Mouse (Mus musculus) heart, embryonic 16.5 days (tissue): Measurements from ENCODE around the gene Pla2g4a. TPM values are rescaled to one million over a fixed set of nuclear protein-coding genes. Genes with fewer than 3 reads are reported as not detected.
A peak's percentile ranks its signal among the peaks of the same experiment; 100 is the strongest.

ENCODE experiments used
- ATAC-seq: fragments of 200-750 bp; cut with Nextera tagmentation; replicated peaks from 2 replicates; pipeline ENCODE4 v1.8.0; 2017; ENCODE audit warnings: moderate number of reproducible peaks; ENCODE audit not compliant: insufficient read depth, low FRiP score; ENCODE audit errors: extremely low read depth
- H3K27ac ChIP-seq: fragments of 300-500 bp; sonication (generic); 2 replicates; pipeline ENCODE4 v1.5.1; 2014; ENCODE audit warnings: mild to moderate bottlenecking, low read length, control low read depth, moderate library complexity
- H3K27me3 ChIP-seq: fragments of 300-500 bp; sonication (generic); 2 replicates; pipeline ENCODE4 v1.6.1; 2014; ENCODE audit warnings: low read length, mixed read lengths; ENCODE audit not compliant: control insufficient read depth, insufficient read depth
- H3K36me3 ChIP-seq: fragments of 300-500 bp; sonication (generic); 2 replicates; pipeline ENCODE4 v1.6.1; 2014; ENCODE audit not compliant: control insufficient read depth, insufficient read depth
- H3K4me1 ChIP-seq: fragments of 300-500 bp; sonication (generic); 2 replicates; pipeline ENCODE4 v1.6.1; 2014; ENCODE audit warnings: low read length, mixed read lengths; ENCODE audit not compliant: control insufficient read depth, insufficient read depth
- H3K4me2 ChIP-seq: fragments of 300-500 bp; sonication (generic); 2 replicates; pipeline ENCODE4 v1.6.1; 2014; ENCODE audit warnings: low read depth, mild to moderate bottlenecking, control low read depth, low read length
- H3K4me3 ChIP-seq: fragments of 300-500 bp; sonication (generic); 2 replicates; pipeline ENCODE4 v1.5.1; 2014; ENCODE audit warnings: mild to moderate bottlenecking, control low read depth, low read length
- H3K9ac ChIP-seq: fragments of 300-500 bp; sonication (generic); 2 replicates; pipeline ENCODE4 v1.6.1; 2014; ENCODE audit warnings: low read length, control low read depth
- H3K9me3 ChIP-seq: fragments of 300-500 bp; sonication (generic); replicated peaks from 2 replicates; pipeline ENCODE4 v1.6.1; 2016; ENCODE audit warnings: low read length; ENCODE audit not compliant: control insufficient read depth
- WGBS: fragments of 180-500 bp; shearing (Covaris S2); extraction: QIAGEN DNeasy Blood & Tissue Kit; methylation state at CpG from one replicate; pipeline ENCODE4 v1.1.7; 2014; 5-methylcytosine and 5-hydroxymethylcytosine counted together
- polyA plus RNA-seq: library from polyadenylated mRNA; unstranded; fragments of >200 nt; fragmentation: Nextera tagmentation; extraction: Ambion mirVana; gene quantifications from 2 replicates; pipeline ENCODE4 v1.2.1, GENCODE M21; 2015

Gene Pla2g4a
- polyA plus RNA-seq, 1 experiment from 2014 or later = 6.9 TPM

DNA sequence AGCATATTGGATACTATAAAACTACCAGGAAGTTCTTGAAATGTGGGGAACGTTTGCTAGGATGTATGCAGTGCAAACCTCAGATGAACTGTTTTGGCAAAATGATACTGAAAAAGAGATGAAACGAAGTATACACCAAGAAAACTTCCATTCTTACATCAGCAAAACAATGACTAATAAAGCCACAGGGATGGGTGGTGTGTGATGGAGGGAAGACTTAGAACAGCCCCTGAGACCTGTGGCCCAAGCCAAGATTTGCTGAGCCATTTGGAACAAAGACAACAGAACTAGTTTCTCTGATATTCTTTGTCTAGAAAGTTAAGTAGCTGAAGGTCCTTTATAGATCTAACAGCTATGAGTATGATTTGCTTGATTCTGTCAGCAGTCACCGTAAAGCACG, 105.5 kb downstream of the Pla2g4a start:
- H3K4me2 ChIP-seq = no peak overlapping the region
- H3K4me1 ChIP-seq = no peaks in the 10 kb centered on the region
- H3K9me3 ChIP-seq = no peaks in the 10 kb centered on the region
- no peak overlapping the region for H3K4me3 ChIP-seq
- WGBS = 78% methylated on average over 4 of the region's 4 CpGs
- no peak overlapping the region for H3K27ac ChIP-seq
- H3K36me3 ChIP-seq = no peaks in the 10 kb centered on the region
- no peak for ATAC-seq
- no peaks in the 10 kb centered on the region for H3K27me3 ChIP-seq
- H3K9ac ChIP-seq = no peak overlapping the region

DNA sequence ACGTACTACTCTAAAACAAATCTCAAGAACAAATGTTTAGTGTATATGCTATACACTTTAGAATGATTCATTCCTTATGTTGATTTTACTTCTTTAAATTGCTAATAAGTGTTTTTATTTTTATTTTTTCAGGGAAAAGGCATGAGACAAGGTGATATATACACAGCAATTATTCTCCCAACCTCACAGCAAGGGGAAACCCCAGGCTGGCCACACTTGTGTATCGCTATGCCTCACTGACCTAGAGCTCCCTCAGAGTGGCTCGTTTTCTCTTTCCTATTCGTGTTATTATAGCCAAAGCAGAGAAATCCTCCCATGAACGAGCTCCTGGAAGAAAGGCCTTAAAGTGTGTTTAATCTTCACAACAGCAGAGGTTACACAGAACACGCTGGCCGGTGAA, 106.2 kb downstream of the Pla2g4a start:
- Histone ChIP-seq H3K36me3 (no peaks in the 10 kb centered on the region), H3K4me3 (no peak overlapping the region), H3K4me2 (no peak overlapping the region), H3K27ac (no peak overlapping the region), H3K27me3 (no peaks in the 10 kb centered on the region), H3K9me3 (no peaks in the 10 kb centered on the region), H3K9ac (no peak overlapping the region), H3K4me1 (no peaks in the 10 kb centered on the region)
- 74% methylated on average over 7 of the region's 7 CpGs for WGBS
- no peak for ATAC-seq

DNA sequence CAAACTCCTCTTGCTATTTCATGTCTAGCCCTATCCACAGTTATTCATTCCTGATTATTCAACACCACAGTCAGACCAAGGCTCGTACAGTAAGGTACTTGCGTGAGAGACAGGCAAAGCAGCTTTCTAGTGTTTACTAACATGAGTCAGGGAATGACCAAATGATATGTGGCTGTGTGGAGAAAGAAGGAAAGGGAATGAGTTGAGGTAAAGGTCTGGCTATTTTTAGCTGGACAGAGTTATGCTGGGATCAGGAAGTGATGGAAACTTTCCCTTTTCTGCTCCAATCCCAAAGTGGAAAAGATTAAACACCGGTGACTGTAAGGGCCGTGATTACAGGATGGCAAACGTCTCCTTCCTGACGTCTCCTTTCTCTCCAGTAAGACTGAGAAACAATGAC, 114.4 kb downstream of the Pla2g4a start:
- Histone ChIP-seq H3K4me1 (peaks cover 5% of the 10 kb centered on the region), H3K36me3 (no peaks in the 10 kb centered on the region), H3K27me3 (no peaks in the 10 kb centered on the region), H3K4me3 (no peak overlapping the region), H3K9me3 (no peaks in the 10 kb centered on the region), H3K27ac (peak overlapping the region; percentile 42; the same call in 1 of the 2 replicates), H3K9ac (no peak overlapping the region), H3K4me2 (0 out of 2 replicates have a peak overlapping the region, but pooled peaks have one; percentile 20)
- 13% methylated on average over 6 of the region's 6 CpGs for WGBS
- ATAC-seq = no peak

DNA sequence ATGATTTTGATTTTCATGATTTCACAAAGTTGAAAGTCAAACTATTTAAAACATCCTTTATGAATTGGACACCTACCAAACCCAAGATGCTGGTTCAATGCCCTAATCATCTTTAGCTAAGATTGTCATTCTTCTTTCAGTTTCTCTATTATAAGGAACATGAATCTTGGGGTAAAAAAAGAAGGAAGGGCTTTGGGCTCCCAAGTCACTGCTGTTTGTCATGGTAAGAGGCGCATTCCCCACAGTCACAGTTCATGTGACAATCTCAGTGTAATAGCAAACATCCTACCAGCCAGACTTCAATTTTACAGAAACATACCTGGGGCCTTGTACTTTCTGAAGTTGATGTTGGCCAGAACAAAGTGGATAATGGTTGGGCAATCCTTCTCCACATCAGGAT, 119.2 kb downstream of the Pla2g4a start:
- WGBS = 89% methylated on average over 1 of the region's 1 CpGs
- ATAC-seq = no peak

DNA sequence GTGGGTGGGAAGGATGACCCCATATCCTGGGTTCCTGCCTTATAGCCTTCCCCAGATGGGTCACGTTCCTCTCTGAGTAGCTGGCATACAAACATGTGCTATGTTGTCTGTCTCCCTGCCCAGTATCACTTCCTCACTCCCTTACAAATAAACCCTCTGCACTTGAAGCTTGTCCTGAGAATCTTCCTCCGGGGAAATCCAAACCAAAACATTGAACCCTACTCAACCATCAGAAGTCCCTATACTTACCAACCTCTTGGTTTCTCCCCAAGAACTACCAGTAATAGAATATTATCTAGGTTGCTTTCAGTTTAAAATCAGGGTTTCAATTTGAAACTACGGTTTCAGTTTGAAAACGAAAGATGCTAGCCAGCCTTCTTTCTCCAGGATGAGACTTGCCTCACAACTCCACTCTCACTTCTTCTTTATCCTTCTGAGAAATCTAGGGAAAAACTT, 120.1 kb downstream of the Pla2g4a start:
- Histone ChIP-seq H3K27ac (no peak overlapping the region), H3K4me2 (no peak overlapping the region), H3K4me1 (no peaks in the 10 kb centered on the region), H3K9ac (no peak overlapping the region), H3K4me3 (no peak overlapping the region), H3K36me3 (no peaks in the 10 kb centered on the region), H3K9me3 (no peaks in the 10 kb centered on the region), H3K27me3 (no peaks in the 10 kb centered on the region)
- no peak for ATAC-seq
- 83% methylated on average over 4 of the region's 4 CpGs for WGBS

More for the DNA sequence above, 119.2 kb downstream of the Pla2g4a start:
- H3K9ac ChIP-seq = no peak overlapping the region
- H3K27me3 ChIP-seq = no peaks in the 10 kb centered on the region
- H3K27ac ChIP-seq = no peak overlapping the region
- no peak overlapping the region for H3K4me2 ChIP-seq
- H3K4me1 ChIP-seq = peaks cover 3% of the 10 kb centered on the region
- no peak overlapping the region for H3K4me3 ChIP-seq
- H3K9me3 ChIP-seq = no peaks in the 10 kb centered on the region
- no peaks in the 10 kb centered on the region for H3K36me3 ChIP-seq

DNA sequence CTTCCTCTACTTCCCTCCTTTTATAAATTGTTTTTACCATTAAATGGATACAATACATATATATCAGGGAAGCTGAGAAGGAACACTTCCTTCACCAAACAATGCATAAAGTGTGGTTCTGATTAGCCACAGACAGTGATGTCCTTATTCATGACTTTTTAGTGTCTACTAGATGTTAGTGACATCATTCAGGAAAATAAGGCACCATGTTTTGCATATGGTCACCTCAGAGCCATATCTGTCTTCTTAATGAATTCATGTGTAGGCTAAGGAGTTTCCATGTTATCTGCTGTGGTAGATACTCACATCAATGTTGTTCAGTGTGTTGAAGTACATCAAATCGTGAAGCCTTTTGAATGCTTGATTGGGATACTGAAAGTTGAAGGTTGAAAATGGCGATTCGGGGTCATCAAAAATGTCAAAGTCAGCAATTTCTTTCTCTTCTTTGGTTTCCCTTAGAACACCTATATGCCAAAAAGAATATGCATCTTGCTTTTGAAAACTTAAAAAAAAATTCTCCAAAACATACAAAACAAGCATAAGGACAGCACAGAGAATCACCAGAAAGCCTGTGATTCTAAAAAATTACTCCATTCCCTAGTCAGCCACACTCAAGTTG, 120.7 kb downstream of the Pla2g4a start:
- H3K9ac ChIP-seq = no peak overlapping the region
- H3K27me3 ChIP-seq = no peaks in the 10 kb centered on the region
- WGBS = 89% methylated on average over 3 of the region's 3 CpGs
- no peak overlapping the region for H3K4me3 ChIP-seq
- no peak overlapping the region for H3K27ac ChIP-seq
- H3K9me3 ChIP-seq = no peaks in the 10 kb centered on the region
- H3K4me1 ChIP-seq = no peaks in the 10 kb centered on the region
- no peak for ATAC-seq
- no peaks in the 10 kb centered on the region for H3K36me3 ChIP-seq
- no peak overlapping the region for H3K4me2 ChIP-seq

DNA sequence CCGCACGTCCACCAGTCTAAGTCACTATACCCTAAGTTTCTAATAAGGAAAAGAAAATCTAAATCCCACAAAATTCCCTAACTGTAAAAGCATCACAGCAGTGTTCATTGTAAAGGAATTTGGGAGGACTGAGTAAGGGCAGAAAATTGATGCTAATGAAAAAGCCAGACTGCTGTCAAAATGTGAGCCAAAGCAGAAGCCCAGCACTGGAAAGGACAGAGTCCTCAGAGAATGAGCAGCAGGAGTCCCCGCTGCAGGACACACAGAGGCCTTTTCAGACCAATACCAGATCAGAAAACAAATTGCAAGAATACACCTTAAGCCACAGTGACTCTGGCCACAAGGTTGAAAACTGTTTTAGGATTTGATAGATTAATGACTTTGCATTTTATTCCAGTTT, 124.6 kb downstream of the Pla2g4a start:
- H3K9me3 ChIP-seq = no peaks in the 10 kb centered on the region
- H3K4me3 ChIP-seq = no peak overlapping the region
- H3K4me1 ChIP-seq = no peaks in the 10 kb centered on the region
- ATAC-seq = no peak
- no peak overlapping the region for H3K4me2 ChIP-seq
- H3K27me3 ChIP-seq = no peaks in the 10 kb centered on the region
- H3K36me3 ChIP-seq = no peaks in the 10 kb centered on the region
- no peak overlapping the region for H3K9ac ChIP-seq
- 70% methylated on average over 3 of the region's 3 CpGs for WGBS
- no peak overlapping the region for H3K27ac ChIP-seq

DNA sequence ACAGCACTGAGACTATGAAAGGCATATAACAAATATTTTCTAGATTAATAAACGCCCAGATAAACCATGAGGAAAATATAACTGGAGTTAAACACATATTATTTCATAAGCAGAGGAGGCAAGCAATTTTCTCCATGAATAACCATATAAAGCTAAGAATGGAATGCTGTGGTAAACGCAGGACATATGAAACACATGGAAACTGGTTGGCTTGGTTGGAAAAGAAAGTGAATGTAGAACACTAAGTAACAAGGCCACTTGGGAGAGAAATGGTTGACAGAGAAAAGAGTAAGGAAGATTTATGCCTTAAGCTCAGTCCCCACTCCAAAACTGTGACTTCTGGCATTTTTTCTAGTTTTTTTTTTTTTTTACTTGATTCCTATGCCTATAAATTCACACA, 127.2 kb downstream of the Pla2g4a start:
- no peaks in the 10 kb centered on the region for H3K4me1 ChIP-seq
- H3K4me2 ChIP-seq = no peak overlapping the region
- no peak overlapping the region for H3K9ac ChIP-seq
- no peak overlapping the region for H3K27ac ChIP-seq
- no peaks in the 10 kb centered on the region for H3K9me3 ChIP-seq
- H3K4me3 ChIP-seq = no peak overlapping the region
- H3K36me3 ChIP-seq = no peaks in the 10 kb centered on the region
- no peak for ATAC-seq
- WGBS = 70% methylated on average over 2 of the region's 2 CpGs
- no peaks in the 10 kb centered on the region for H3K27me3 ChIP-seq

DNA sequence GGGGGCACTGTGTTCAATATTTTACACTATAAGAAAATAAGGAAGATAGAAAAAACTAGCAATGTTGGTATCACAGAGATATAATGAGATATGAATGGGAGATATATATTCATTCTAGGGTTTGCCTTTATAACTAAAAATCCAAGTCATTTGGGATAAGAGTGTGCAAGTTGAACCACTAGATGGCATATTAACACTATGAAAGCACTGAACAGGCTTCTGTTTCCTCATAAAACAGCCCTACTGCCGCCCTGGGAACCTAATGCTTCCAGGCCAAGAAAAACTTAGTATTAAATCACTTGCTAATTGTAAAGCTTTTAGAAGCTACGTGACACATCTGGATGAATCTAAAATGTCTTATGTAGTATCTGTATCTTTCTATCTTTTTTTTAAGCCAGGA, 128.1 kb downstream of the Pla2g4a start:
- 0 out of 2 replicates have a peak, but pooled peaks have one; percentile 52 for ATAC-seq
- H3K27me3 ChIP-seq = no peaks in the 10 kb centered on the region
- 20% methylated on average over 2 of the region's 2 CpGs for WGBS
- no peak overlapping the region for H3K4me2 ChIP-seq
- H3K4me1 ChIP-seq = no peaks in the 10 kb centered on the region
- H3K9me3 ChIP-seq = no peaks in the 10 kb centered on the region
- H3K36me3 ChIP-seq = no peaks in the 10 kb centered on the region
- H3K9ac ChIP-seq = no peak overlapping the region
- H3K4me3 ChIP-seq = no peak overlapping the region
- H3K27ac ChIP-seq = no peak overlapping the region
